Mouse (Mus musculus) ES-E14 (cell line): ENCODE data around the gene B4galt1. TPM values are rescaled to one million over a fixed set of nuclear protein-coding genes. Genes with fewer than 3 reads are reported as not detected.

ENCODE experiments used
- DNase-seq: peaks from one replicate; pipeline ENCODE4 v3.0.0-alpha.2; 2013; ENCODE audit warnings: low read depth, low spot score
- H3K27ac ChIP-seq: 2 replicates; pipeline ENCODE4 v1.5.1; 2012; ENCODE audit warnings: low read depth, mild to moderate bottlenecking, low read length, moderate library complexity, mixed read lengths; ENCODE audit not compliant: poor library complexity, insufficient read depth, severe bottlenecking
- H3K36me3 ChIP-seq: 2 replicates; pipeline ENCODE4 v1.6.1; 2012; ENCODE audit warnings: mild to moderate bottlenecking, low read length, moderate library complexity, mixed read lengths; ENCODE audit not compliant: control insufficient read depth, poor library complexity, insufficient read depth, severe bottlenecking
- H3K4me1 ChIP-seq, 2 experiments: fragments of 150-350 bp in 1 of 2; sonication (generic) in 1 of 2; 2 replicates each; pipeline ENCODE4 v1.6.1; 2012; ENCODE audit warnings: low read length in 2 of 2, mild to moderate bottlenecking in 1 of 2, mixed read lengths in 1 of 2; ENCODE audit not compliant: control insufficient read depth in 2 of 2, insufficient read depth in 2 of 2, poor library complexity in 1 of 2
- H3K4me3 ChIP-seq, 2 experiments: fragments of 150-350 bp in 1 of 2; sonication (generic) in 1 of 2; 2 replicates each; pipeline ENCODE4 v1.5.1; 2012; ENCODE audit warnings: low read length in 2 of 2, low read depth in 1 of 2, mild to moderate bottlenecking in 1 of 2, mixed read lengths in 1 of 2; ENCODE audit not compliant: insufficient read depth in 1 of 2, poor library complexity in 1 of 2, severe bottlenecking in 1 of 2
- H3K9ac ChIP-seq: 2 replicates; pipeline ENCODE4 v1.6.1; 2012; ENCODE audit warnings: low read depth, mild to moderate bottlenecking, low read length, mixed read lengths; ENCODE audit not compliant: poor library complexity, insufficient read depth, severe bottlenecking
- H3K9me3 ChIP-seq: fragments of 150-350 bp; sonication (generic); 2 replicates; pipeline ENCODE4 v1.6.1; 2012; ENCODE audit warnings: low read depth, mild to moderate bottlenecking, low read length; ENCODE audit not compliant: control insufficient read depth, insufficient read depth
- CHD2 ChIP-seq: IDR thresholded peaks from 2 replicates; pipeline ENCODE4 v1.6.1; 2014; ENCODE audit warnings: mild to moderate bottlenecking, low read depth, low read length, inconsistent platforms
- HCFC1 ChIP-seq: IDR thresholded peaks from 2 replicates; pipeline ENCODE4 v1.6.1; 2012; ENCODE audit warnings: low read length, inconsistent platforms, borderline replicate concordance; ENCODE audit not compliant: insufficient read depth
- MAFK ChIP-seq: IDR thresholded peaks from 2 replicates; pipeline ENCODE4 v1.6.1; 2014; ENCODE audit warnings: mild to moderate bottlenecking, low read depth, low read length, inconsistent platforms; ENCODE audit not compliant: insufficient read depth
- ZC3H11A ChIP-seq: IDR thresholded peaks from 2 replicates; pipeline ENCODE4 v1.6.1; 2012; ENCODE audit warnings: low read depth, mild to moderate bottlenecking, inconsistent platforms, low read length, borderline replicate concordance
- ZNF384 ChIP-seq: IDR thresholded peaks from 2 replicates; pipeline ENCODE4 v1.6.1; 2012; ENCODE audit warnings: low read depth, low read length, inconsistent platforms
- in situ Hi-C, 2 experiments: fragments of 600-800 bp; cut with MboI; formaldehyde crosslinking; loops; one replicate each; pipeline ENCODE4 v1.15.1; 2025; ENCODE audit warnings: low sequenced_read_pairs in 2 of 2, inconsistent platforms in 1 of 2; ENCODE audit not compliant: unreplicated experiment in 2 of 2
- total RNA-seq: library from RNA; depleted of rRNA; stranded (reverse); fragments of 300-350 nt; gene quantifications from 2 replicates; pipeline ENCODE4 v1.2.3, GENCODE M21; 2012

B4galt1 gene
- total RNA-seq, 1 experiment, result 29.2 TPM

DNA sequence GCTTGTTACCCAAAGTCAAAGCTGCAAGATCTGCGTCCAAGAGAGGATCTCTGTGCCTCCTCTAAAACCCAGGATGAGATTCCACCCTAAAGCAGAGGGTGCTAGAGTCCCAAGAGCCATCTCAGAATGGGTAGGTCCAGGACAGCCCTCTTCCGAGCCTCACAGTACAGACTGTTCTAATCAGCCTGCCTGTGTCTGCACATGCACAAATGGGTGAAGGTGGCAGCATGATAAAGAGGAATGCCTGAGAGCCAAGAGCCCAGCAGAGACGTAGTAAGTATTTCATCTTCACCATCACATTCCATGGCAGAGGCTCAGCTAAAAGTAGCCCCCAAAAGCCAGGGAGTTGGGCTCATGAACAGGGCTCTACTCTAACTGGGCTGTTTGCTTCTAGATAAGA, 4.3 kb downstream of the B4galt1 start:
- Histone ChIP-seq H3K4me1 (peaks cover 5 to 7% of the 10 kb centered on the region in 2 experiments; a peak in 3 of 4 replicates), H3K4me3 (no peak overlapping the region), H3K9ac (no peak overlapping the region), H3K36me3 (peaks cover under 1% of the 10 kb centered on the region; the same call in 1 of the 2 replicates), H3K9me3 (no peaks in the 10 kb centered on the region), H3K27ac (no peak overlapping the region)
- no peak for TF ChIP-seq HCFC1
- TF ChIP-seq ZC3H11A, result no peak
- TF ChIP-seq CHD2, result no peak
- no peak for TF ChIP-seq MAFK
- TF ChIP-seq ZNF384, result no peak
- in situ Hi-C loops, result no loop called here
- DNase-seq, result no peak

DNA sequence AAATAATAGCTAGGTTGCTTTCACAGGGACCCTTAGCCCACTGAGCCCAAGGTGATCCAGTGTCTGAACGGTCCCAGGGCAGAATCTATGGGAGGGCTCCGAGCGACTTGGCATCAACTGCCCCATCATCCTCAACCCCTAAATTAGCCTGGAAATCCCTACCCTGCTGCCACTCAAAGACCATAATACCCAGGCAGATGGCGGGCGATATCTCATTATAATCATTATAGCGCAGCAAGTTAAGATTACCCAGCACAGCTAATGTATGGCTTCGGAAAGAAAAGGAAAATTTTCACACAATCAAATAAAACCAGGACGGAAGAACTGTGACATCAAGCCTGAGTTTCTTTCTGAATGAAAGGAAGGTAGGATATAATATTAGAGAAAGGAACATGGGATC, 5.6 kb downstream of the B4galt1 start:
- TF ChIP-seq CHD2 (no peak), MAFK (no peak), ZNF384 (no peak), ZC3H11A (no peak), HCFC1 (no peak)
- H3K9me3 ChIP-seq, result no peaks in the 10 kb centered on the region
- H3K4me3 ChIP-seq, result no peak overlapping the region
- peaks cover 5 to 13% of the 10 kb centered on the region in 2 experiments for H3K4me1 ChIP-seq
- H3K36me3 ChIP-seq, result peaks cover 3% of the 10 kb centered on the region; the same call in 1 of the 2 replicates
- DNase-seq, result no peak
- in situ Hi-C loops, result no loop called here
- H3K9ac ChIP-seq, result no peak overlapping the region
- H3K27ac ChIP-seq, result no peak overlapping the region

DNA sequence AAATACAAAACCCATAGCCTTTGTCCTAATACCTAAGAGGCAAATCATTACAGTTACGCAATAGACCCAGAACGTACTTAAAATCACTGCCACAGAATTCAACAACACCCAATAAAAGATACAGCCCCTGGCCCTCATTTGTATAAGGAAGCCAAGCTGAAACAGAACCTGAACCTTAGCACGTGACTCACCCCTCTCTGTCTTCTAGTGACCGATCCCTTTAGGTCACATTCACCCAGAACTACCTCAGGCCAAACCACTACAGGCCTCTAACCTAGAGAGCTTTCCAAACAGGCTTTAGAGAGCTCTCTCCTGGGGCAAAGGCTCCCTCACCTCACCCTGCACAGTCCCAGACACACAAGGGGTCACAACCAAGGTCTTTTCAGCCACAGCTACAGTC, 6.6 kb downstream of the B4galt1 start:
- H3K4me1 ChIP-seq, result peaks cover 4 to 11% of the 10 kb centered on the region in 2 experiments
- in situ Hi-C loops, result no loop called here

DNA sequence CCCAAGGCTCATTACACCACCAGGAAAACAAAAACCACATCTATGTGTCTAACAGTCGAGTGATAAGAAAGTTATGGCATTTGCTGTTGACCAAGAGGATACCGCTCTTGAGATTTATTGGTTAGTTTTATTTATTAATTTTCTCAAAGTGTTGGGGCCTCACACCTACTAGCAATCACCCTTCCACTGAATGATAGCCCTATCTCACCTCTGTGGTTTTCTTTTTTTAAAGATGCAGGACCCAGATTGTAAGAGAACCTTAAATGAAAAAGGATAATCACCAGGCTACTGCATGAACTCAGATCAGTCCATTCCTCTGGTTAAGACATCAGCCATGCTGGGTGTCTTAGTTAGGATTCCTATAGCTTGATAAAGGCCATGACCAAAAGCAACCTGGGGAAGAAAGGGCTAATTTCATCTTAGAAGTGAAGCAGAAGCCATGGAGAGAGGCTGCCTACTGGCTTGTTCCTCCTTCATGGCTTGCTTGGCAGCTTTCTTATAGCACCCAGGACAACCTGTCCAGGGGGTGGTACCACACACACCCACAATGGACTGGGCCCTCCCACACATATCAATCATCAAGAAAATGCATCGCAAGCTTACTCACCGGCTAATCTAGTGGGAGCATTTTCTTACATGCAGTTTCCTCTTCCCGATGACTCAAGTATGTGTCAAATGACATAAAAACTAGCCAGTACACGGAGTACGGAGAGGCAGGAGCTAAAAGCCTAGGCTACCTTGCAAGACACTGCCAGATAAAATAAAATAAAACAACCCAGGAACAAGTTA, 7.5 kb downstream of the B4galt1 start:
- H3K4me1 ChIP-seq, result peaks cover 3 to 11% of the 10 kb centered on the region in 2 experiments
- no peaks in the 10 kb centered on the region for H3K9me3 ChIP-seq
- H3K27ac ChIP-seq, result no peak overlapping the region
- no peak for DNase-seq
- H3K9ac ChIP-seq, result no peak overlapping the region
- peaks cover 3% of the 10 kb centered on the region; the same call in 1 of the 2 replicates for H3K36me3 ChIP-seq
- H3K4me3 ChIP-seq, result no peak overlapping the region
- TF ChIP-seq ZC3H11A (no peak), MAFK (no peak), ZNF384 (no peak)
- in situ Hi-C loops, result no loop called here

More for the DNA sequence above, 6.6 kb downstream of the B4galt1 start:
- Histone ChIP-seq H3K4me3 (no peak overlapping the region), H3K9me3 (no peaks in the 10 kb centered on the region), H3K9ac (no peak overlapping the region), H3K36me3 (peaks cover 3% of the 10 kb centered on the region; the same call in 1 of the 2 replicates), H3K27ac (no peak overlapping the region)
- TF ChIP-seq ZNF384, result no peak
- TF ChIP-seq HCFC1, result no peak
- TF ChIP-seq MAFK, result no peak
- no peak for TF ChIP-seq ZC3H11A
- no peak for TF ChIP-seq CHD2
- DNase-seq, result no peak
